Mouse (Mus musculus): ENCODE data around the gene Cdc42se1.

Cdc42se1 gene

GRCm38 (mm10) chr3:95223041-95223440, 5.5 kb upstream of the Cdc42se1 start:
- in situ Hi-C loops (cut with MboI, MseI) = no loop called here

DNA sequence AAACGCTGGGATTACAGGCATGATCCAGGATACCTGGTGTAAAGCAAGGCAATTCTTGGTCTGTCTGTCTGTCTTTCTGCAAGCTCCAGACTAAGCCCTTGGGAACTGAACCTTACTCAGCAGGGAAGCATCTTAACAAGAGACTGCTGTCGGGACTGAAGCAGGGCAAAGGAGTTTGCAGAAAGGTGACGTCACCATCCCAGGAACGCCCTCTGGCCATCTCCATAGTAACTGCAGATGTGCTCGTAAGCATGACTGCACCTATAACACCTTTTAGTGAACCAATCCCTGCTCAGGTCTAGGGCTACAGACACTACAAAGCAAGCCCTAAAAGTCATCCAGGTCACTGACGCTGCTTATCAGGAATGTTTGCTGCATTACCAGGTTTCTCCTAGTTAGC, 4.2 kb upstream of the Cdc42se1 start:
- in situ Hi-C loops (cut with MboI, MseI) = no loop called here

GRCm38 (mm10) chr3:95227214-95227613, 1.3 kb upstream of the Cdc42se1 start:
- in situ Hi-C loops (cut with MboI, MseI) = loop anchor here (5.0 kb wide), 1 partner anchor 65 kb away; the partner anchor contains the start of gene Sema6c

DNA sequence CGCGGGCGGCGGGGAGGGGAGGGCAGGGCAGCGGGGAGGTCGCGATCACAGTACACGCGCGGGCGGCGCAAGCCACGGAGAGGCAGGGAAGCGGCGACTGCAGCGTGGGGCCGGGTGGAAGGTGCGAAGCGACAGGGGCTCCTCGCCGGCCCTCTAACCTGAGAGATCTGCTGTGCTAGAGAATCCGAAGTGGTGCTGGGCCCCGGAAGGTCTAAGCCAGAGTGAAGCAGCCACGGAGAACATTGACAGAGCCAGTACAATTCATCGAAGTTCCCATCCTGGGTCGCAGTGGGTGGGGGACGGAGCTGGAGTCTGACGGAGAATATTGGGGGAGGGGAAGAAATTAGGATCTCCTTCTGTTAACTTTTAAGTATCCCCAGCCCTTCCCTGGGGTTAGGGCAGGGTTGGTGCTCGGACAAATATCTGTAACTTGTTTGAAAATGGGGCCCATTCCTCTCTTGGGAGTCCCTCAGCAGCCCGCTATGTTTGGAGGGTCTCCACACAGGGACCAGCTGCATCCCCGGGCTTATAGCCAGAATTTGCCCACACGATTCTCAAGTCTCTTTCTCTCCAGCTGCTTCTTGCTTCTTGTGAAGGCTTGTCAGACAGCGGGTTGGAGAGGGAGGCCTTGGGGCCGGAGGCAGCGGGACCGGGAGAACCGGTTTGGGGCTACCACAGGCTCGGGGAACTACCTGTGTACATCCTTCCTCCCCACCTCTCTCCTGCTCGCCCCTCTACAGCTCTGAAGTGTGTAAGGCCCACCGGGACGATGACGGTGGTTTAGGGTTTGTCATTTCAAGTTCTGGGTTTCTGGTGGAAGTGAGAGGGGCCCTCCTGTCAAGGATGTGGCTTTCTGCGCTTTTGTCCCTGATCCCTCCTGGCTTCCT, 605 bp downstream of the Cdc42se1 start:
- in situ Hi-C loops (cut with MboI, MseI) = loop anchor here (5.0 kb wide), 1 partner anchor 67 kb away; the partner anchor contains the start of gene Sema6c

GRCm38 (mm10) chr3:95229781-95230494, 1.4 kb downstream of the Cdc42se1 start:
- in situ Hi-C loops (cut with MboI, MseI) = loop anchor here (5.0 kb wide), 1 partner anchor 68 kb away; the partner anchor contains the start of gene Sema6c

DNA sequence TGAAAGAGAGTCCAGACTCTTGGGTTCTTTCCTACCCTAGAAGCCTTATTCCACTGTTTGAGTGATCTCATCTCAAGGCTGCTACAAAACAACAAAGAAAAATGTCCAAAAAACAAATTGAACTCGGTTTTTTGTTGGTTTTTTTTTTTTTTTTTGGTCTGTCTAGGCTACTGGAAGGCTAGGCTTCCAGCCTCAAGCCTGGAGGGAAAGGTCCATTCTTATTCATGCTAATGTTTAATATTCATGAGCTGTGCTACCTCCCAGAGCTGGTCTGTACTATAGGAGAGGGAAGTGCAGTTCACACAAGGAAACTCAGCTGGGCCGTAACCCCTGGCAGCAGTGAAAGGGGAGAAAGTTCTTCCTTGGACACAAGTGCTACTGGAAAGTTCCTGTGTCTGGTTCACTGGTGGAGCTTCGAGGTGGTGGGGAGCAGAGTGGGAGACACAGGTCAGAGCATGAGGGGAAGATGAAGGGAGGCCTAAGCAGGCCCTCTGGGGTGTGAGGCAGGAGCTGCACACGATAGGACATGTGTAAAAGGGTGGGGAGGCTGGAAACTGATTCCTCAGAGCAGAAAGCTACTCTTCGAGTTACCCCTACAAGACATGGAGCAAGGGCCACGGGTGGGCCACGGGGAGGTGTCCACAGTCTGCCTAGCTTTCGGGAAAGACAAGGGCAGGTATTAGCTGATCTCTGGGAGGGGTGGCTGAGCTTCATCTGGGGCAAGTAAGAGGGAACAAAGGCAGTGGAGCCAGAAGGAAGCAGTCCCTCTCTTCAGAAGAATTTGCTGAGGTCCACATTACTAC, 2.2 kb downstream of the Cdc42se1 start:
- in situ Hi-C loops (cut with MboI, MseI) = no loop called here

DNA sequence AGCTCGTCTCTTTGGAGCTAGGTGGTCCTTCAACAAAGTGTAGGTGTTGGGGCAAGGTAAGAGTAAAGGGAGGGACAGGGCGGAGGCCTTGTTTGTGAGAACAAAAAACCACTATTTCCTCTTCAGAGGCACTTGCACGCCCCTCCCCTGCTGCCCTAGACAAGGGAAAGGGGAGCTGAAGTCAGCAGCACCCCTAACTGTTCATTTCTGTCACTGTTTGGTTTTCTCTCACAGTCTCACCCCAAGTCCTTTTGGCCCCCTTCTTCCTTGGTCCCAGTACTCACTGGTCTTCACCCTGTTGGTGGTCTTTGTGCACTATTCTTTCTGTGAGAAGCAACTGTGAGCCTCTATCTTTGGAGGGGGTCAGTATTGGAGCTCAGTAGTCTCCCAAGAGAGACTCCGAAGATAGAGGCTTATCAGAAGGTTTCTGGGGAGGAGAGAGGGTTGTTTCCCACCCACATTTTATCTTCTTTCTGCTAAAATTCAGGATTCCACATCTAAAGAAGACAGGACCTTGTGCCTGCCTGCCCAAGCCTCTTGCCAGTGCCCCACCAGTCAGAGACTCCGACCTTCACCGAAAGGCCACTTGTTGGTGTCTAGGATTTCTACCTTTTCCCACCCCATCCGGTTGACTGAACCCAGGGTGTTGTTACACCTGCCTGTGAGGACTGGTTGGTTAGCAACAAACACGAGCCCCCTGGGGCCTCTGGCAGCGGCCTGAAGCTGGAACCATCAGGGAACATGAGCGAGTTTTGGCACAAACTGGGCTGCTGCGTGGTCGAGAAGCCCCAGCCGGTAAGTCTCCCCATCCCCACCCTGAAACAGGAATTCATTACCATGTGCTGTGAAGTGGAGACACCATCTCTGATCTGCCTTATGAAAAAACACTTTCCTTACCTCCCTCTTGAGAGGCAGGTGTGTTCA, 3.0 kb downstream of the Cdc42se1 start, which contains the start of gene Mllt11:
Gene Mllt11, minus strand, starts transcription at position 874 of the 924 bp plus-strand sequence.
- in situ Hi-C loops (cut with MboI, MseI) = no loop called here

- in situ Hi-C loops (cut with MboI, MseI) = no loop called here
These were observed 4.2 kb downstream of the Cdc42se1 start for GRCm38 (mm10) chr3:95232771-95233170.

DNA sequence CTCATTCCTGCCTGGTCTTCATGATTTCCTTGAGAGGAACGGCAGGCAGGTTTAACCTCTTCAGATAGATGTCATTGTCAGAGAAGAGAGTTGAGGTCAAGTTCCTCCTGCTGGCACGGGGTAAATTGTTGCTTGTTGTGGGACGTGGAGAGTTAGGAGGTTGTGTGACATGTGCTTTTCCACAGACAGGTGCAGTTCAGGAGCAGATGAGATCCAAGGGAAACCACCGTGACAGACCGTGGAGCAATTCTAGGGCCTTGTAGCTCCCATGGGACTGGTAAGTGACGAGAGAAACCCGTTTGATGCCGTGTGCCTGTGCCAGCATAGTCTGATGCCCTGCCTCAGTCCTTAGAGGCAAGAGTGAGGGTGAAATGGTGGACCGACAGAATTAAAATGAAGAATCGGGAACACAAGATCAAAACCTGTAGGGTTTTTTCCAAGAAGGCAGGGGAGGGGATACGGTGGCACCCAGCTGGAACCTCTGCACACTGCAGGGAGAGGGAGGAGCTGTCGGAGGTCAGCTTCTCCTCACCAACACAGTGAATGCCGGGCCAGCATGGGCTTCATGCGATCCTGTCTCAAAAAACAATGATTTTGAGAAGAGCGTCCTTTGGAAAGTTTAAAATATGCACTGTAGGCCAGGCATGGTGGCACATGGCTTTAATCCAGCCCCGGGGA, 4.9 kb downstream of the Cdc42se1 start:
- in situ Hi-C loops (cut with MboI, MseI) = no loop called here

DNA sequence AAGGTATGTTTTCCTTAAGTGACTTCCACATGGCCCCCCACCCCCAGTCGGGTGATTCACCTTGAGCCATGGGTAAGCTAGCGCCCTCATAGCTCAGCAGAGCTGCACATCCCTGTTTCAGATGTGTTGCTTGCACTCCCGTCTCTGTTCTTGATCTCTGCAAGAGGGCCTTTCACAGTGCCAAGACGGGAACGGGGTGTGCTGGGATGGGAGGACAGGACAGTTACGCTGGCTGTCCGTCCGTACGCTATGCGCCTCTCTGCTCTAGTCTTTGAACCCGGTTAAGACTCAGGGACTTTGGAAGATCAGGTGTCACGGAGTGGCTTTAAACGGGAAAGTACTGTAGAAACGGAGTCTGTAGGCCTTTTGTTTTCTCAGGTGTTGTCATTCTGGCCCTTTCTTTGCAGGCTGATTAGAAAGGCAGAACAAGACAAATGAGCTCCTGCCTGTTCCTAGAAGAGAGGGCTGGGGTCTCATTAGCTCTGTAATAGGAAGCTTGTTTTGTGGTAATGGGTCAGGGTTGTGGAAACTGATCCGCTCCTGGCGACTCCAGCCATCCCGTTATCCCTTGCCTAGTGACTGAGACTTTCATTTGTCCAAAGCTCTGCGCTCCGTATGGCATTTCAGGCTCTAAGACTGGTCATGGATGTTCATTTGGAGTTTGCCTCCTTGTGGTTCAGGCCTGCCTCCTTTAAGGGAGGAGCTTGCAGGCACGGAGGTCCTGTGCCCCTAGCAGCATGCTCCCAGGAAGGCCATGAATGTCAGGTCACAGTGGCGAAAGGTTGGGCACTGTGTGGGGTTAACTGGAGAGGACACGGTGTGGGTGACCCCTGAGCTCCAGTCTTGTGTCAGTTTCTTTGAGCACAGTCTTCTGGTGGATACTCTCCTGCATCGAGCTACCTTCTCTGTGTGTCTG, 7.1 kb downstream of the Cdc42se1 start:
- in situ Hi-C loops (cut with MboI, MseI) = no loop called here

- in situ Hi-C loops (cut with MboI, MseI) = no loop called here
These were observed 9.1 kb downstream of the Cdc42se1 start for GRCm38 (mm10) chr3:95237541-95238099.

GRCm38 (mm10) chr3:95239022-95239421, 10.5 kb downstream of the Cdc42se1 start:
- in situ Hi-C loops (cut with MboI, MseI) = no loop called here

DNA sequence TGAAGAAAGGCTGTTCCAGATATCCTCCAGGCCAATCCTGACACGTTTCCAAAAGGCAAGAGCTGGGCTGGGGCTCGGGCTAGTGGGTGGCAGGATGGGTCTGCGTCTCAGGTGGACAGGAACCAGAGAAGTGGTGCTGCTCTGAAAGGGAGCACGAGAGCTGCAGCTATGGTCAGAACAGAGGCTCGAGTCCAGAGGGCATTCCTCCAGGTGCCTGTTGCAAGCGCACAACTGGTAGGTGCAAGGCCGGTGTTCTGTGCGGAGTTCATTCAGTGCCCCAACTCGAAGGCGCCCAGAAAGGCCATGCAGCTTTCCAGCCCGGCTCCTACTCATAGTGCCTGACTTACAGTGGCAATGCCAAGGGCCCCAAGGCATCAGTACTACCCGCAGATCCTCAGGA, 11.4 kb downstream of the Cdc42se1 start:
- in situ Hi-C loops (cut with MboI, MseI) = no loop called here

- in situ Hi-C loops (cut with MboI, MseI) = no loop called here
These were observed 12.4 kb downstream of the Cdc42se1 start for GRCm38 (mm10) chr3:95240900-95241299.

DNA sequence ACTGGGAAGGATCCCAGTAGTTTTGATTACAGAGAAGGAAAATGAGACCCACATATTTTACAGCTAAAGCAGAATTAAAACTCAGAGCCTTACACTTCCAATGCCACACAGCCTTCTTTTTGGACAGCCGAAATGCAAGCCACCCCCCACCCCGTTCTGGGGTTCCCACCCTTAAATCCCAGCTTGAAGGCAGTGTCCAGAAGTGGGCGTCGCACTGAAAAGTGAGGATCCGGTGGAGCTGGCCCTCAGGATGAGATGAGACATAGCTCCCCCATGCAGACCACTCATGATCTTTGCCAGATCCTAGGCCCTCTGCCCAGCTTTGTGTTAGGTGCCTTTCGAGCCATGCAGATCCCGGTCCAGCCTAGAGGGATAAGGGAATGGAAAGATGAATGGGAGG, 13.0 kb downstream of the Cdc42se1 start, which contains the start of gene Gm128:
Gene Gm128, minus strand, starts transcription at position 101 of the 400 bp plus-strand sequence.
- in situ Hi-C loops (cut with MboI, MseI) = no loop called here

DNA sequence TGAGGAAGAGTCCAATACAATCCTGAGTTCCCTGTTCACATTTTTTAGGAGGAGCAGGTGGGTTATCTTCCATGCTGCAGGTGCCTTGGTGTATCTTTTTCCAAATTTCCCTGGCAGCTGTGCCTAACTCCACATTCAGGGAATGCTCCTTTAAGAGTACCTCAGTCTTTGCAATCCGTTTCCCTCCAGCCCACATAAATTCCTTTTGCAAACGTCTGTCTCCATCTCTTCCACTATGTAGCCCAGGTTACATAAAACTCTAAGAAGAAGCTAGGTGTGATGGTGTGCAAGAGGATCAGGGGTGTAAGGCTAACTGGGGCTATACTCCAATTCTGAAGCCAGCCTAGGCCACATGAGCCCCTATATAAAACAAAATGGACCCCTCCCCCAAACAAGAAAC, 14.6 kb downstream of the Cdc42se1 start:
- in situ Hi-C loops (cut with MboI, MseI) = no loop called here

DNA sequence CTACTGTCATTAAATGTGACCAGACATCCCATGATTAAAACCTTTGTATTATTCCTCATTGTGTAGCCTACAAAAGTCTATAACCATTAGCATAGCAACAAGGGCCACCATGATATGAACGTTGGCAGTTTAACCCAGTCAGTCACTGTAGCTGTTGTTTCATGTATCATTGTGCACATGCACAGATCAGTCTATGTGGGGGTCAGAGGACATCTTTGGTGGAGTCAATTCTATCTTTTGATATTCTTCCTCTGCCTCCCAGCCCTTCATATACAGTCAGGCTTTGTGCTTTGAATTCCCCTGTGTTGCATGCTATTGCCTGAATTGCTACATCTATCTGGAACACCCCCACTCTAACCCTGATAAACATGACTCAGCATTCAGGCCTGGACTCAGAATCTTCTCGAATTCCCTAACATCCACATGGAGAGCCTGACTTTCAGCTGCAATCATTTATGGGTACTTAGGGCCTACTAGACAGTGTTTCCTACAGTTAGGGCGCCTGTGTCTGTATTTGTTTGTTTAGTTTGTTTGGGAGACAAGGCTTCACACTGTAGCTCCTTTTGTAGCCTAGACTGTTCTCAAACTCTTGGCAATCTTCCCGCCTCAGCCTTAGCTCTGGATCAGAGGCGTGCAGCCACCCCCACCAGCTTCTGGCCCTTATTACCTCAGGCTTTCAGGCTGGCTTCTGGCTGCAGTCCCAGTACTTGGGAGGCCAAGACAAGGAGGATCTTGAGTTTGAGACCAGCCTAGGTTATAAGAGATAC, 18.1 kb downstream of the Cdc42se1 start:
- in situ Hi-C loops (cut with MboI, MseI) = no loop called here
